Mouse (Mus musculus): ENCODE results near the gene Snrnp200. TPM values are rescaled to one million over a fixed set of nuclear protein-coding genes. Genes with fewer than 3 reads are reported as not detected.

Gene Snrnp200
- total and polyA plus RNA-seq, 3 experiments, result 67.5 to 137 (median 122) TPM

- no peak for TF ChIP-seq SIN3A (IDR thresholded peaks at IDR 0.05; ENCODE audit: low read length)
- no peak for DNase-seq (ENCODE audit: low read depth, low spot score)
- Histone ChIP-seq H3K9me3 (replicated peaks; ENCODE audit: insufficient read depth, low read length) (no peaks in the 10 kb centered on the region), H3K4me3 (ENCODE audit: control insufficient read depth in 1 of 2, insufficient read depth in 1 of 2, low read depth in 2 of 2, low read length in 2 of 2) (no peak overlapping the region), H3K27ac (ENCODE audit: control insufficient read depth, low read depth, low read length) (no peak overlapping the region), H3K36me3 (ENCODE audit: control insufficient read depth in 1 of 2, insufficient read depth in 2 of 2, low read length in 2 of 2) (peaks cover 0 to 18% of the 10 kb centered on the region in 2 experiments; a peak in 3 of 4 replicates), H3K4me1 (ENCODE audit: control insufficient read depth in 1 of 2, insufficient read depth in 2 of 2, low read length in 2 of 2) (peaks cover 13 to 16% of the 10 kb centered on the region in 2 experiments), H3K79me2 (ENCODE audit: control insufficient read depth, insufficient read depth, low read length, poor library complexity) (0 out of 2 replicates have a peak, but pooled peaks cover 4% of the 10 kb centered on the region), H3K27me3 (ENCODE audit: control insufficient read depth in 1 of 2, insufficient read depth in 2 of 2, low read length in 2 of 2) (no peaks in the 10 kb centered on the region), H3K9ac (ENCODE audit: control insufficient read depth, low read depth, low read length, poor library complexity, severe bottlenecking) (no peak overlapping the region)
Observed at GRCm38 (mm10) chr2:127255294-127255693, 47.1 kb downstream of the Snrnp200 start.

DNA sequence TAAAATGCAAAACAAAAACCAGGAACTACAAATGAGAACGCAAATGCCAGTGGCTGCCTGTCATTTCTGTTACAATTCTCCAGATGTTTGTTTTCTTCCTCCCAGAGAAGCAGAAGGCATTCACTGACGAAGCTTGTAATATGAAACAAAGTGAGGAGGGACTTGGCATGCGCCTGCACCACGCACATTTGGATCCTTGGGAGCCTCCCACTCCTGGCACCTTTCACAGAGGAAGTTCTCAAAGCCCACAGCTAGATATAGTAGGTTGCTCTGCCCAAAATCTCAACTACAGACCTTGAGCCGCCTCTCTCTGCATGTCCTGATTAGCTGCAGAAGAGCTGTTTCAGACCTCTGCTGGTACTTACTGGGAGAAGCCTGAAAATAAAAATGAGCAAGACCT is 51.2 kb downstream of the Snrnp200 start:
- no peak overlapping the region for H3K9ac ChIP-seq (ENCODE audit: control insufficient read depth, low read depth, low read length, poor library complexity, severe bottlenecking)
- DNase-seq (ENCODE audit: low read depth, low spot score), result no peak
- H3K27me3 ChIP-seq (ENCODE audit: control insufficient read depth in 1 of 2, insufficient read depth in 2 of 2, low read length in 2 of 2), result no peaks in the 10 kb centered on the region
- TF ChIP-seq TAL1 (IDR thresholded peaks at IDR 0.05; ENCODE audit: low read length) (no peak), USF2 (IDR thresholded peaks at IDR 0.05; ENCODE audit: borderline replicate concordance in 1 of 2, insufficient read depth in 1 of 2, low read depth in 1 of 2, low read length in 2 of 2) (no peak), E2F4 (IDR thresholded peaks at IDR 0.05; ENCODE audit: borderline replicate concordance, low read depth, low read length) (no peak)
- no peak overlapping the region for H3K27ac ChIP-seq (ENCODE audit: control insufficient read depth, low read depth, low read length)
- no peaks in the 10 kb centered on the region for H3K79me2 ChIP-seq (ENCODE audit: control insufficient read depth, insufficient read depth, low read length, poor library complexity)
- H3K9me3 ChIP-seq (replicated peaks; ENCODE audit: insufficient read depth, low read length), result no peaks in the 10 kb centered on the region
- no peak overlapping the region for H3K4me3 ChIP-seq (ENCODE audit: control insufficient read depth in 1 of 2, insufficient read depth in 1 of 2, low read depth in 2 of 2, low read length in 2 of 2)
- H3K4me1 ChIP-seq (ENCODE audit: control insufficient read depth in 1 of 2, insufficient read depth in 2 of 2, low read length in 2 of 2), result no peaks in the 10 kb centered on the region; a peak in 2 of 4 replicates
- peaks cover 0 to 4% of the 10 kb centered on the region in 2 experiments; a peak in 3 of 4 replicates for H3K36me3 ChIP-seq (ENCODE audit: control insufficient read depth in 1 of 2, insufficient read depth in 2 of 2, low read length in 2 of 2)

DNA sequence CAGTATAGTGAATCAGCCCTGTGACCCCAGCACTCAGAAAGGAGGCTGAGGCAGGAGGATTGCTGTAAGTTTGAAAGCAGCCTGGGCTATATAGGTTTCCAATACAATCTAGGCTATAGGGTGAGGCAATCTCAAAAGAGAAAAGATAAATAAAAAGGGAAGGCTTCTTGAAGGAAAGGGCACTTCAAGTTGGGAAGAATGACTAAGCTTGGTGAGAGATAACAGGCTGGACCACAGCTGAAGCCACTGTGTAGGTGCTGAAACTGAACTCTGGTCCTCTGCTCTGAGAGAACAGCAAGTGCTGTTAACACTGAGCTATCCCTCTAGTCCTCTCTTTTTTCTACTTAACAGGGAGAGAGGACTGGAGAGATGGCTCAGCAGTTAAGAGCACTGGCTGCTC is 54.3 kb downstream of the Snrnp200 start:
- Histone ChIP-seq H3K4me3 (ENCODE audit: control insufficient read depth in 1 of 2, insufficient read depth in 1 of 2, low read depth in 2 of 2, low read length in 2 of 2) (no peak overlapping the region), H3K27ac (ENCODE audit: control insufficient read depth, low read depth, low read length) (no peak overlapping the region), H3K9ac (ENCODE audit: control insufficient read depth, low read depth, low read length, poor library complexity, severe bottlenecking) (no peak overlapping the region), H3K79me2 (ENCODE audit: control insufficient read depth, insufficient read depth, low read length, poor library complexity) (no peaks in the 10 kb centered on the region), H3K4me1 (ENCODE audit: control insufficient read depth in 1 of 2, insufficient read depth in 2 of 2, low read length in 2 of 2) (no peaks in the 10 kb centered on the region; a peak in 3 of 4 replicates), H3K9me3 (replicated peaks; ENCODE audit: insufficient read depth, low read length) (no peaks in the 10 kb centered on the region), H3K27me3 (ENCODE audit: control insufficient read depth in 1 of 2, insufficient read depth in 2 of 2, low read length in 2 of 2) (no peaks in the 10 kb centered on the region), H3K36me3 (ENCODE audit: control insufficient read depth in 1 of 2, insufficient read depth in 2 of 2, low read length in 2 of 2) (peaks cover 0 to 5% of the 10 kb centered on the region in 2 experiments; a peak in 3 of 4 replicates)
- peak; percentile 64; the same call in 1 of the 2 replicates for TF ChIP-seq GATA1 (IDR thresholded peaks at IDR 0.05; ENCODE audit: low read depth, low read length)
- TF ChIP-seq NRF1 (IDR thresholded peaks at IDR 0.05; ENCODE audit: insufficient read depth, low read depth, low read length, poor library complexity, severe bottlenecking), result no peak
- TF ChIP-seq EP300 (IDR thresholded peaks at IDR 0.05; ENCODE audit: low read depth in 1 of 2, low read length in 2 of 2), result peak; percentile 11 to 55; a peak in 2 of 4 replicates
- TF ChIP-seq JUND (IDR thresholded peaks at IDR 0.05; ENCODE audit: low read depth, low read length), result peak; percentile 52; the same call in 1 of the 2 replicates
- 0 out of 2 replicates have a peak, but pooled peaks have one; percentile 10 for TF ChIP-seq ETS1 (IDR thresholded peaks at IDR 0.05; ENCODE audit: low read depth, low read length)
- TF ChIP-seq TBP (IDR thresholded peaks at IDR 0.05; ENCODE audit: low read depth, low read length), result peak; percentile 54; the same call in 1 of the 2 replicates
- TF ChIP-seq SIN3A (IDR thresholded peaks at IDR 0.05; ENCODE audit: low read length), result 0 out of 2 replicates have a peak, but pooled peaks have one; percentile 30
- no peak for TF ChIP-seq CTCF (IDR thresholded peaks at IDR 0.05 in 2 of 3, conservative IDR thresholded peaks at IDR 0.05 in 1 of 3; ENCODE audit: control insufficient read depth in 1 of 3, insufficient read depth in 1 of 3, low read depth in 2 of 3, low read length in 3 of 3, poor library complexity in 1 of 3, severe bottlenecking in 1 of 3)
- peak; percentile 50 for DNase-seq (ENCODE audit: low read depth, low spot score)

Measured in MEL (cell line).